Mouse (Mus musculus): Measurements from ENCODE around the gene Gimap4.

The Gimap4 gene

DNA sequence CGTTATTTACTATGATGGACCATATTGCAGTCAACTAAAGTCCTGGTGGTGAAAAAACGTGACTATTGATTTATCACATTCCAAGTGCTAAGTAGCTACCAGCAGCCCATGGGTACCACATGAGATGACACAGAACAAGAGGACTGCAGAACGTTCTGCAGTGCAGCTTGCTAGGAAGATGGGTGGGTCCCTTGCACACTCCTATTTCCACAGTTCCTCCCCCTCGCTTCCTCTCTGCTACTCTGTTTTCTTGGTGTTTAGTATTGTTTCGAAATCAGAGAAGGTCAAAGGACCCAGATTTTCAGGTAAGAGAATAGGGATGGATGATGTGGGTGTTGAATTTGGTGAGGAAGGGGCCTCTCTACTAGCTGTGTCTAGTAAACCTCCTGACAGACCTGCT lies at the start of gene Gimap4:
Gene Gimap4 (plus strand): TSS at position 231 of the 400 bp plus-strand sequence.
- DNase-seq (ENCODE audit: inconsistent ontology term), result no peak

DNA sequence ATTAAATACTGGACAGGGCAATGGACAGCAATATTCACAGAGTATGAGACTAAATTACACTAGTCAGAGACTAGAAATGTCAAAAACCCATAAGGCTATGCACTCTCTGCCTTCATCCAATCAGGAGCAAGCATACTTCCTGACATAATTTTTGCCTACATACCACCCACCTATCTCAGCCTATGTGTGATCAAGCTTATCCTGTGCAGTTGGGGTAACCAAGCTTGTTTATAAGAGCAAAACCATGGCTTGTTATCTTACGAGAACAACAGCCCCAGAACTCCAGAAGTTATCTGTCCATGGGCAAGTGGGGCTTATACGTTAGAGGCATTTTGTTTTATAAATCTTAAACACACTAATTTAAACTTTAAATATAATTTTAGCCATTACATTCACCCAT lies 49.2 kb upstream of the Gimap4 start:
- no peak for DNase-seq (ENCODE audit: inconsistent ontology term)

- peak; percentile 58 for DNase-seq (ENCODE audit: inconsistent ontology term)
Observed at GRCm38 (mm10) chr6:48636515-48636914, 47.8 kb upstream of the Gimap4 start.

GRCm38 (mm10) chr6:48637811-48638500 lies 46.4 kb upstream of the Gimap4 start:
- no peak for DNase-seq (ENCODE audit: inconsistent ontology term)

DNA sequence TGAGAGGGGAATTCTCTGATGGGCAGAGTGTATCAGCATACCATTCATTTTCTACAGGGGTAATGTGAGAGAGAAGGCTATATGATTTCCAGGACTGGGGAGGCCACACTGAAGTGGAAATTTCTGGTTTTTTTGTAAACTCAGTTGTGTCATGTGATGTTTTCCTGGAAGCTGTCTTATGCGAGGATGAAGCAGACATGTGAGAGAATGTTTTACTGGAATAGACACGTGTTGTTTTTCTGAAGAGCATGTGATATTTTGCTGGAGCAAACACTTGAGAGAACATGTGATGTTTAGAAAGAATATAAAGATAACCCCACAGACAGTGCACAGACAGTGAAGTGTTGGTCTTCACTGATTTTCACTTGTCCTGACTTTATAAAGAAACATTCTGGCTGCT lies 45.8 kb upstream of the Gimap4 start:
- no peak for DNase-seq (ENCODE audit: inconsistent ontology term)

GRCm38 (mm10) chr6:48641391-48641790 lies 43.0 kb upstream of the Gimap4 start:
- DNase-seq (ENCODE audit: inconsistent ontology term), result no peak

DNA sequence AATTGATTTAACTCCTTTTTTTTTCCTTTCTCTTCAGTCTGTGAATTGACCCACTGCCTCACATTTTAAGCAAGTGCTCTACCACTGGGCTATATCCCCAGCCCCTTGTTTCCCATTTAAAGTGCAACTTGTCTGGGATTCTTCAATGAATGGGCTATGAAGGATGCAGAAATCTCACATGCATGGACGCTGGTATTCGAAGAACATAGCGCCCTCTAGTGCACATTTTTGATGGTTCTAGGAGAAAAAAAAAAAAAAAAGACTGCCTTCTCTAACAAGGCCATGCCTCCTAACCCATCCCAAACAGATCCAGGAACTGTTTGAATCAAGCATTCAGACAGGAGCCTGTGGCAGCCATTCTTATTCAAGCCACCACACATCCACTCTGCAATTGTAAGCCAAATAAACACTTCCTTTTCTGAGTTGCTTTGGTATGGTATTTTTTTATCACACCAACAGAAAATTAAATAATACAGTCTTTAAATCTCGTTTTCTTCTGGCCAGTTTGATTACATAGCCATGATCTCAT lies 41.5 kb upstream of the Gimap4 start:
- DNase-seq (ENCODE audit: inconsistent ontology term), result peak; percentile 61

GRCm38 (mm10) chr6:48645660-48646308 lies 38.6 kb upstream of the Gimap4 start:
- peak; percentile 62 for DNase-seq (ENCODE audit: inconsistent ontology term)

- no peak for DNase-seq (ENCODE audit: inconsistent ontology term)
Observed at GRCm38 (mm10) chr6:48646309-48646690, 38.0 kb upstream of the Gimap4 start.

GRCm38 (mm10) chr6:48646995-48647394 lies 37.4 kb upstream of the Gimap4 start, which contains the start of gene Gimap8:
Gimap8 (plus strand) TSS chr6:48647234.
- no peak for DNase-seq (ENCODE audit: inconsistent ontology term)

GRCm38 (mm10) chr6:48647611-48648010 lies 36.7 kb upstream of the Gimap4 start:
- DNase-seq (ENCODE audit: inconsistent ontology term), result no peak

DNA sequence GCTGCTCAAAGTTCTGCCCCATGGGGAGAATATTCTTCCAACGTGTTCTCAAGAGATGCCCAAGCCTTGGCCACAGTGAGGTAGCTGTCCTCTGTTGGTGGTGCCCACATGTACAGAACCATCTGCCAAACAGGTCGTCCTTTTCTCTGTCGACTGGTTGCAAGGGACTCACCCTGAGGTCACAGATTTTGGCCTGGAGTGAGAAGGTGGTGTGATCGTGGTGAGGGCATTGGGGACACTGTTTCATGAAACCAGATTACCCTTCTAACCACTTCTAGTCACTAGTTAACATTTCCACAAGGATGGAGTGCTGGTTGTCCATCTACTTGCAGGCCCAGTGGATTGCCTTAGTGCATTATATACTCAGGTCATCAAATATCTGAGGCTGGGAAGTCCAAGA lies 35.6 kb upstream of the Gimap4 start:
- no peak for DNase-seq (ENCODE audit: inconsistent ontology term)

DNA sequence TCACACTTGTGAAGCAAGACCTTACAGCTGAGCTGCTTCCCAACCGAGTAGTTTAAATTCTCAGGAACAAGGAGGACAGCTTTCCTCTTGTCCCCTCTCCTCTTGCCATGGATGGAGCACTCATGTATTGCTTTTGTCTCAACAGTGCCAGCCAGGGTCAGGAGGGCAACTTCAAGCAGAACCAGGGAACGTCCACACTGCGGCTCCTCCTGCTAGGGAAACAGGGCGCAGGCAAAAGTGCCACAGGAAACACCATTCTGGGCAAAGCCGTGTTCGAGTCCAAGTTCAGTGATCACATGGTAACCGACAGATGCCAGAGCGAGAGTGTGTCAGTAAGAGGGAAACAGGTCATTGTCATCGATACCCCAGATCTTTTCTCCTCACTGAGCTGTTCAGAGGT lies 34.3 kb upstream of the Gimap4 start:
- no peak for DNase-seq (ENCODE audit: inconsistent ontology term)

DNA sequence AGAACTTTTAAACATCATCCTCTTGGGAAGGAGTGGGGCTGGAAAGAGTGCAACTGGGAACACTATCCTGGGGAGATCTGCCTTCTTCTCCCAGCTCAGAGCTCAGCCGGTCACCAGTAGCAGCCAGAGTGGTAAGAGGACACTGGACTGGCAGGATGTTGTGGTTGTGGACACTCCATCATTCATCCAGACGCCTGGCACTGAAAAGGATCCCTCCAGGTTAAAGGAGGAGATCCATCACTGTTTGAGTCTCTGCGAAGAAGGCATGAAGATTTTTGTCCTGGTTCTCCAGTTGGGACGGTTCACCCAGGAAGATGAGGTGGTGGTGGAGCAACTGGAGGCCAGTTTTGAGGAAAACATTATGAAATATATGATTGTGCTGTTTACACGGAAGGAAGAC lies 25.6 kb upstream of the Gimap4 start:
- no peak for DNase-seq (ENCODE audit: inconsistent ontology term)

GRCm38 (mm10) chr6:48664750-48665149 lies 19.6 kb upstream of the Gimap4 start:
- no peak for DNase-seq (ENCODE audit: inconsistent ontology term)

DNA sequence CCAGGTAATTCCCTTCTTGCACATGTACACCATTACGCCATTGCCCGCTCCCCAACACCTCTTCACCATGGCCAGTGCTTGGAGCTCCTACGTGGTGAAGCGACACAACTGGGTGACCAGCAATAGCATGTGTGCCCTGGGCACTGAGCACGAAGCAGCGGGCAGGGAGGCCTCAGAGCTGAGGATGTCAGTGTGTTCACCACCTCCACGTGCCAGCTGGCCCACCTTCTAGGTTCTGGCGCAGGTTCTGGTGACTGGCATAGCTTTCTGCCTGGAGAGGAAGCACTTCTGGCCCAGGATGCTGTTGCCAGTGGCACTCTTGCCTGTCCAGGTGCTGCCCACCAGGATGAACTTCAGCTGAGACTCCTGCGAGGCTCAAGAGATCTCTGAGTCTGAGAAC lies 18.9 kb upstream of the Gimap4 start:
- no peak for DNase-seq (ENCODE audit: inconsistent ontology term)

DNA sequence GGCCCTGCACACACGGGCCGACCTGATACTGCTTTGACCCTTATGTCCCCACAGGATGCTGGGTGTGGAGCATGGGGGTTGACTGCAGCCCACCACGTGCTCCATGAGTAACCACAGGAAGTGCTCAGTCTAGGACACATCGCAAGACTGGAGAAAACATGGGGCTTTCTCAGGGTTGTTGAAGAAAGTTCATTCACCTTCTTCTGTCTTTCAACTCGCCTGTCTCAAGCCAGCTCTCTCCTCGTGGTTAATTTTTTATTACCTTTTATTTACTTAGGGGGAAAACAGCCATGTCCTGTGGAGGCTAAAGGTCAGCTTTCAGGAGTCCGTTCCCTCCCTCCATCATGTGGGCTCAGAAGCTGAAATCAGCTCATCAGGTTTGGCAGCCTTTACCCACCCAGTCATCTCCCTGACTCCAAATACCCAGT lies 18.2 kb upstream of the Gimap4 start:
- no peak for DNase-seq (ENCODE audit: inconsistent ontology term)

DNA sequence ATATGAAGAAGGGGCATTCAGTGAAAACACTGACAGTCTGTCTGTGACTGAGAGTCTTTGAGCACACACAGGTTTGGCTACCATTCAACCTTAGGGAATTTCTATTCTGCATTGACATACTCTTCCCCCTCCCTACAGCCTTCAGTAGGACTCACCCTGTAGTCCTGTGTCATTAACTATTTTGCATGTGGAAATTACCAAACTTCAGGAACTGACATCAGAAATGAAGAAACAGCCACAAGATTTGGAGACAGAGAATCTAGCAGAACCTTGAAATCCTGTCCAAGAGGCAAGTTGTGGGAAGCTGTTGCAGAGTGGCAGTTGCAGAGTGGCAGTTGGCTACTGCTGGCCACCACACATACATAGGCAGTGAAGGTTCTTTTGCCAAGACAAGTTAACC lies 16.3 kb upstream of the Gimap4 start:
- no peak for DNase-seq (ENCODE audit: inconsistent ontology term)

- no peak for DNase-seq (ENCODE audit: inconsistent ontology term)
Observed at GRCm38 (mm10) chr6:48669446-48669969, 14.8 kb upstream of the Gimap4 start.

- DNase-seq (ENCODE audit: inconsistent ontology term), result no peak
Observed at GRCm38 (mm10) chr6:48674291-48675058, 9.9 kb upstream of the Gimap4 start.

- no peak for DNase-seq (ENCODE audit: inconsistent ontology term)
Observed at GRCm38 (mm10) chr6:48675400-48675930, 8.9 kb upstream of the Gimap4 start.
